Mouse (Mus musculus) layer of hippocampus, adult 8-10 months (tissue): ENCODE measurements around the gene Suco. TPM values are rescaled to one million over a fixed set of nuclear protein-coding genes. Genes with fewer than 3 reads are reported as not detected.
A peak's percentile ranks its signal among the peaks of the same experiment; 100 is the strongest.

Source experiments
- DNase-seq, 2 experiments: peaks; one replicate each; pipeline ENCODE4 v3.0.0; 2022; ENCODE audit warnings: low spot score in 2 of 2
- total RNA-seq, 4 experiments: library from RNA; stranded (reverse); gene quantifications; 2 replicates each; pipeline ENCODE4 v1.2.4; 2022

The Suco gene
- total RNA-seq, 4 experiments from 2014 or later, result 35.1 to 45.5 (median 39.0) TPM

GRCm38 (mm10) chr1:161894553-161894952 lies 18.1 kb upstream of the Suco start:
- no peak for DNase-seq

GRCm38 (mm10) chr1:161894126-161894525 lies 17.6 kb upstream of the Suco start:
- DNase-seq, result no peak

DNA sequence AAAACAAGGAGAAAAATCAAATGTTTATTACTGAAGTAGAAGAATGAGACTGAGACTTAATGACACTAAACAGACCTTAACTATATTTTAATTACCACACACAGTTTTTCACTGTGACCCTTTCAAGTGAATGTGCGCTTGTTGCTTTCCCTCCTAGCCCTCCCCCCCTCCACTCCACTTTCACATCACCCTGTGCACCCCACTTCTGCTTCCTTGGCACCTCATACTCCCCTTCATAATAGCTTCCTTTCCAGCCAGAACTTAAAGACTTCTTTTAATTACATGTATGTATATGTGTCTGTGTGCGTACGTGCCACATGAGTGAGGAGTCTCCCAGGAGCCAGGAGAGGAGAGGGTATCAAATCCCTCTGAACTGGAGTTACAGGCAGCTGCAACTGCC lies 12.3 kb upstream of the Suco start:
- DNase-seq, result no peak

DNA sequence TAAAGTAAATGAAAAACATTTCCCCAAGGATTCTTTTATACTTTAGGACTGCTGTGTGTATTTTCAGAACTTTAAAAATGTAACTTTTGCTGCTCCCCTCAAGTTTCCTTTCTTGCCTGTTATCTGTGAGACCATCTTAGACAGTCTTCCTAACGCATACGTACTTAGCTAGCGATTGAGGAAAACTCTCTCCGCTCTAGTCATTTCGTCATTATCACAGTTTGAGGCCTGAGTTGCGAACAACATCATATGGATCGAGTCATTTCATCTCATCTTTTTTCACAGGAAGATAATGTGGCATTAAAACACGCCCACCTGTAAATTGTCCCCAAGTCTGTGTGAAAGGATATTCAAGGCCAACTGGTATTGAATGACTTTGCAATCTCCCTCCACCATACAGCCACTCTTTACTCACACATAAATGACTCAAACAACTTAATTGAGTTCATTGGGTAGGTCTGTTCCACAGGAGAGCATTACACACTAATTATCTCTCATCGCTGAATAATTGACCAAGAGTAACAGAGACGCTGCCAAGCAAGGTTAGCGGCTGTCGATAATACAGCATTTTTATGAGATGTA lies 11.3 kb upstream of the Suco start:
- no peak for DNase-seq

DNA sequence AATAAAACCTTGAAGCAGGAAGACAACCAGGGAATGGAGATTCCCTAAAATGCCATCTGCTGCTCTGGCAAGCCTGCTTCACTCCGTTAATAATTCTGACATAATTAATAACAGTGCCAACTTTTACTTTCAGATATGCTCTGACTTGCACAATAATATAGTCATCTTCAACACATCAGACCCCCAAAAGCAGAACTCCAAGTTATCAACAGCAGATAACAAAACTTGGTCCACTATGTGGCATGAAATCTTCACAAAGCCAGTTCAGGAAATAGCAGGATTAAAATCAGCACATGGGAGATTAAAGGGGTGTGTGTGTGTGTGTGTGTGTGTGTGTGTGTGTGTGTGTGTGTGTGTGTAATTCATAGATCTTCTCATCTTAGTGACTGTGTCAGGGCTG lies 9.3 kb upstream of the Suco start:
- no peak for DNase-seq

GRCm38 (mm10) chr1:161877580-161878142 lies 1.2 kb upstream of the Suco start:
- peak; percentile 2 to 8 for DNase-seq

- DNase-seq, result peak in 1 of 2 experiments; percentile 49
Measured at GRCm38 (mm10) chr1:161875706-161876552, 553 bp downstream of the Suco start.

DNA sequence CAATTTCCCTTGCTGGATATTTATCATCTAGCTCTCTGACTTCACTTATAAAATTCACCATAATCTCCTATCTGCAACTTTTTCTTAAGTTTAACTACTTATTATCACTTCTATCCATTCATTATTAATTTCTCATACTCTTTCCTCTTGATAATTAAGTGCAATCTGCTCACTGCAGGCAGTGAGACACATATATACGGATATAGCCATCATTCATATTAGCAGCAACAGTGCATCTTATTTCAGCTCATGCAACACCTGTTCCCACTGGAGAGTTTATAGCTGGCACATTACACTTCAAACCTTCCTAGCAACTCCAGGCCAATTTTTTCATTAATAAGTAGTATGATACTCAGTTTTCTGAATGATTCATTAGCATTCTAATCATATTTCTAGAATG lies 7.1 kb downstream of the Suco start:
- no peak for DNase-seq

GRCm38 (mm10) chr1:161868413-161868812 lies 8.1 kb downstream of the Suco start:
- DNase-seq, result no peak

DNA sequence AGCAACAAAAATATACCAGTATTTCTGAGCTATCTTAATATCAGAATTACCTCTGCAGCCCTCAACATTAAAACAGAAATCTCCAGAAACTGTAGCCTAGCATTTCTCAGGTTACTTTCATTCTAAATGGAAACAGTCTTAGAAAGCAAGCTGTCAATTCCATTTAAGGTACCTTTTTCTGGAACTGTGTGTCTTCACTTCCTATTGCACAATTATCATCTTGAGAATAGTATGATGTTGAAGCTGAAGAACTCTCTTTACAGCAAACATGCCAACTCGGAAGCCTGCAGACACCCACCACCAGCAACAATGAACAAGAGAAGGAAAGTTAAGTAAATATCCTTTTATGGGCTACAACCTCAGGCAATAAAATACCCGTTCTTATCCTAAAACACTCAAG lies 12.7 kb downstream of the Suco start:
- DNase-seq, result no peak

DNA sequence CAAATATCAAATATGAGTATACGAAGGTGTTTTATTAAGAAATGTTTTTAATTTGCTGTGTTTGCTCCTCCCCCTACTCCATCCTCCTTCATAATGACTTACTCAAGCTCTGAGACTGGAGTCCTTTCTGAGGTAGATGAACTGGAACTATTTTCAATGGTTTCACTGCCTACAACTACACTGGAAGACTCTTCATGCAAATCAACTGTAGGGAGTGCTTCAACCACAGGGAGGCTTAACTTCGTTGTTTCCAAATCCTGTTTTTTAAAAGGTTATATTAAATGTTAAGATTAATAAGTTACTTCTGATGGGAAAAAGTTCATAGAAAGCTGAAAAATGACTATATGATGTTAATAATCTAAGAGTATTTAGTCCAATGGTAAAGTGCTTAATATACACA lies 17.2 kb downstream of the Suco start:
- no peak for DNase-seq

GRCm38 (mm10) chr1:161826677-161827076 lies 49.8 kb downstream of the Suco start:
- no peak for DNase-seq

DNA sequence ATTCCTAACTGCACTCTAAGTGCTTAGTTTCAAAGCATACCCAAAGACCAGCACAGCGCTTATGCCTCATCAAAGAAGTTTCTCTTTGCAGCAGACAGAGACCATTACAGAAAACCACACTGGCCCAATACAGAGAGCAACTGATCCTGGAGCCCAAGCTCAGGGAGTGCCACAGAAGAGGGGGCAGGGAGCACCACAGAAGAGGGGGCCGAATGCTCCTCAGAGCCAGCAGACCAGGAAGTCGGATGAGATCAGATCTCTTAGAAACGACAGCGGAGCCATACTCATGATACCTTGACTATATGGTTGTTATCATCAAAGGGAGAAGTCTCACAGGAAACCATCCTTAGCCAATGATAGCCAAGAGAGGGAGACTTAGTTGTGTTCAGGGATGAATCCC lies 67.1 kb downstream of the Suco start:
- no peak for DNase-seq

DNA sequence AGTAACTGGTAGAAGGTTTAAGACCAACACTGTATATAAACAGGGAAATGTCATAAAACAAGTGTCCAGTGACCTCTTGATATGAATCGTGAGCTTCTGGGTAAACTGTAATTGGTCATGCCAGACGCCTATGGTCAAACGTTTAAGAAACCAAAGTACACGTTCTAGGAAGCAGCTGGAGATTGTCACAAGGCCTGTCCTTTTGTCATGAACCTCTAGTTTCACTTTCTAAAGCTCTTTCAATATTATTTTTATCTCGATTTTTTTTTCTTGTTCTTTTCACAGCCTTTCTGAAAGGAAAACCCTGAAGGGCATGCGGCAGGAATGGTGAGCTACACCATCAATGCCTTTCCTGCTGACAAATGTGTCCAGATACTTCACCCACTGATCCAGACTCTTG lies 67.5 kb downstream of the Suco start:
- DNase-seq, result no peak

DNA sequence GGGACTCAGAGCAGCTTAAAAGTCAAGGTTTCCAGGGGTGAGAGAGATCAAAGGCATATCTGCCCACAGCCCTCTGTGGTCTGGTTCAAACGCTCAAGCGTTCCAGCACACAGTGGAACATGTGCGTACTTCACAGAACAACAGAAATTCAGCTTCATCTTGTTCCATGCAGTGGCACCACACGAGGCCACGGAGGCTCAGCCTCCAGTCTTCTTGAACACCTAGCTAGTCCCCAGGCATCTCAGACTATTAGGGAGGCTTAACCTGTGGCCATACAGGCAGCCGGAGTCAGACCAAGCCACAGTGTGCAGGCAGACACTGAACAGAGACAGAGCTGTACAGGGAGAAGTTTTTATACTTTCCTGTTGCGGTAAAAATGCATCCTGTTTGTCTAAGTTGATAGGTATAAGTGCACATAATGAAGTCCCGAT lies 71.9 kb downstream of the Suco start:
- no peak for DNase-seq

DNA sequence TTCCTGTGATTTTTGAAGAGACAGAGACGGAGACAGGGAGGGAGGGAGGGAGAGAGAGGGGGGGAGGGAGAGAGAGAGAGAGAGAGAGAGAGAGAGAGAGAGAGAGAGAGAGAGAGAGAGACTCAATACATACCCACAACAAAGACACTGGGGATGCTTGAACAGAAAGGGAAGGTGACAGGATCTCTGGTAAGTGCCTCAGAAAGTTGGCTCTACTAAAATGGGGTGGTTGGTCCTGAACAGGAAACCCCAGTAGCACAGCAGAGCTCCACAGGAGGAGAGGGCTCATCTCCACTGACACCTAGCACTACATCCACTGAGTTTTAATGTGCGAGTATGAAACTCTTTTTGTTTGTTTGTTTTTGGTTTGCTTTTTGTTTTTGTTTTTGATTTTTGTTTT lies 75.2 kb downstream of the Suco start:
- no peak for DNase-seq

GRCm38 (mm10) chr1:161800256-161800655 lies 76.2 kb downstream of the Suco start:
- no peak for DNase-seq

DNA sequence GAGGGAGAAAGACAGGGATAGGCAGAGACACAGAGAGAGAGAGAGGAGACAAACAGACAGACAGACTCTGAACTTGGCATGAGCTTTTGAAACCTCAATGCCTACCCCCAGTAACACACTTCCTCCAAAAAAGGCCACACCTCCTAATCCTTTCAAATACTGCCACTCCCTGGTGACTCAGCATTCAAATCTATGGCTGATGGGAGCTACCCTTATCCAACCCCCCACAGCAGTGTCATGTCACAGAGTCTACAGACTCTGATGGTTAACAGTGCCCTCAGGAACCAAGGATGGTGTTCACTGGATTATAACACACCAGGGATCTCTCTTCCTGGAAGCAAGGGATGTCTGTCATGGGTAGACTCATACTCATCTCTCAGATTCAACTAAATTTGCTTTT lies 76.7 kb downstream of the Suco start:
- no peak for DNase-seq

DNA sequence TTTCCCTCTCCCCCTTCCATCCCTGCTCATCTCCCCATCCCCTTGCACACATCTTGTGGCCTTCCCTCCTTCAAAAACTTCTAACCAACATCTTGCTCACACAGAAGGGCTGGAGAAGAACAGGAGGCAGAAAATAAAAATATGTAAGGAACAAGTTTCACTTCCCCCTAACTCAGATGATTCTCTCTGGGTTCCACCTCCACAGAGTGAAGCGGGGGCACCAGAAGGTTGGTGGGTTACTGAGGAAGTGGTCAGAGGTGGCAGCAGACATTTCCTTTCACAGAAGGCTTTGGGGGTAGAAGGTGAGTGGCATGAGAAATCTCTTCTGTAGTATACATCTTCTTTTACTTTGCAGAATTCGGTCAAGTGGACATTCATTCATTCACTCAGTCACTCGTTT lies 77.6 kb downstream of the Suco start:
- no peak for DNase-seq

DNA sequence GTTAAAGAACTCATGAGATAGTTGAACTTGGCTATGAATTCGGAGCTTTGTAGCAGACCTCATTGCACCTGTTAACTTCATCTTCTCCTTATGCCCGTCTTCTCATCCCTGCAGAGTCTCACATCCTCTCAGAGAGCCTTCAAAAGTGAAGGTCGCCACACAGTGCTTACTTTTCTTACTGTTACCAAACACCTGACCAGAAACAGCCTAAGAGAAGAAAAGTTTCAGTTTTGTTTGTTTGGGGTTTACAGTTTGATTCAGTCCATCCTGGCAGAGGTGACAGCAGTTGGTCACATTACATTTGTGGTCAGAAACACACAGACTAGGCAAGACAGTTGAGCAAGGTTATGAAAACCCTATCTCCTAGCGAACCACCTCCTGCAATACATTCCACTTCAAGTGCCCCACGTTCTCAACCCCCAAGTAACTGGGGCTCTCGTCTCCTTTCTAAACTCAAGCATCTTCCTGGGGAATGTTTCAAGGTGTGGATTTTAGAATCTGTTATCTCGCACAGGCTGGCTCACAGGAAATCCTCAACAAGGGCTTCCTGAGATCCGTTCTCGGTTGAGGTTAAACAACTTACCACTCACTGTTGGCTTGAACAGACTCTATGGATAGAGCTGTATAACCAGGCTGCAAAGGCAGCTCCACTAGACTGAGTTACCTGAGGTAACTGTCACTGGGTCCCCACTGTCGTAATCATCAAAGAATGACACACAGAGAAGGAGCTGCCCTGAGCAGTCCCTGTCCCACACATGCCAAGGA lies 81.9 kb downstream of the Suco start:
- no peak for DNase-seq

GRCm38 (mm10) chr1:161793321-161793720 lies 83.2 kb downstream of the Suco start:
- no peak for DNase-seq

GRCm38 (mm10) chr1:161792687-161792969 lies 83.9 kb downstream of the Suco start:
- no peak for DNase-seq
